ENCODE assay signal across 8 mouse cellular contexts in the genomic region with DNA sequence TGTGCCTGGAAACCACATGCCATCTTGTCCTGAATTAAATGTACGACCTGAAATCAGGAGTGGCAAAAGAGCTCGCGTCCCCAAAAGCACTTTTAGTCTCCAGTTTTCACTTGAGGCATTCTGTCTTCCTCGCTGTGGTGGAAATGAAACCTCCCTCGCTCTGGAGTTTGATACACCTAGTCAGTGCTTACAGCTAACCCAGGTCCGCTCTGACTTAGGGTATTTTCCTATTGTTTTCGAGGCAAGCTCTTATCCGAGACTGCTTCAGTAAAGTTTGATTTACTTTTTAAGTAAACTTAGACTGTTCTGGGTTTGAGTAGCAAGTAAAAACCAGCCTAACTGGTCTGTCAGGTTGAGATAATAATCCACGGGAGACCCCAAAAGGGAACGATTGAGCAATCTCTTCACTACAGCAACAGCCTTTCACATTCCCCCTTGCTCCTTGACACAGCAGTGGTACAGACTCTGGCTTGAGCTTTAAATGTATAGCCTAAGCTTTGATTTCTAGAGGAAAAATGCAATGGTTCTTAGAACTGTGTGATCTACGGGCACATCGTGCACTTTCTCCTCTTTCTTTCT. TPM values are rescaled to one million over a fixed set of nuclear protein-coding genes. Genes with fewer than 3 reads are reported as not detected.
DNase-seq lines count a peak whose midpoint lies in the region; ATAC-seq and TF ChIP-seq lines count a peak whose summit lies in the region.

No protein-coding gene starts in this region.

- H3K36me3 ChIP-seq in CH12.LX (replicated peaks in 1 of 2; ENCODE audit: control insufficient read depth in 1 of 2, insufficient read depth in 1 of 2, low read length in 1 of 2) = peaks cover 4 to 10% of the 10 kb centered on the region in 2 experiments
- H3K36me3 ChIP-seq in limb, embryonic 10.5 days = 0 out of 2 replicates have a peak, but pooled peaks cover 5% of the 10 kb centered on the region
- H3K36me3 ChIP-seq in midbrain, embryonic 12.5 days = no peaks in the 10 kb centered on the region

- no peak for DNase-seq in gastrocnemius, adult 2 months
- DNase-seq in gastrocnemius, postnatal 10 days = no peak
- peak; percentile 44 for DNase-seq in CH12.LX (ENCODE audit: extremely low read depth)
- DNase-seq in limb, embryonic 10.5 days (ENCODE audit: low spot score) = no peak
- DNase-seq in adrenal gland, adult (ENCODE audit: inconsistent age in 2 of 2, low spot score in 1 of 2) = no peak
- DNase-seq in layer of hippocampus, postnatal 36 days = no peak

- peaks cover 9% of the 10 kb centered on the region for H3K27me3 ChIP-seq in CH12.LX (replicated peaks)
- no peaks in the 10 kb centered on the region for H3K27me3 ChIP-seq in limb, embryonic 10.5 days (ENCODE audit: low read depth, poor library complexity, severe bottlenecking)
- H3K27me3 ChIP-seq in midbrain, embryonic 12.5 days = no peaks in the 10 kb centered on the region

- peak overlapping the region; percentile 74 for H3K4me2 ChIP-seq in CH12.LX (ENCODE audit: insufficient read depth, low read depth, poor library complexity, severe bottlenecking)
- H3K4me2 ChIP-seq in midbrain, embryonic 12.5 days (replicated peaks) = peak overlapping the region; percentile 78

- H3K4me1 ChIP-seq in CH12.LX (ENCODE audit: control insufficient read depth in 1 of 2, insufficient read depth in 2 of 2) = peaks cover 2 to 9% of the 10 kb centered on the region in 2 experiments
- H3K4me1 ChIP-seq in limb, embryonic 10.5 days = peaks cover 12% of the 10 kb centered on the region
- H3K4me1 ChIP-seq in midbrain, embryonic 12.5 days = peaks cover 12% of the 10 kb centered on the region

- H3K79me2 ChIP-seq in CH12.LX (replicated peaks; ENCODE audit: control insufficient read depth, extremely low read depth, insufficient read depth, poor library complexity, severe bottlenecking) = peaks cover 10% of the 10 kb centered on the region

- intact Hi-C loops in gastrocnemius, adult 2 months (cut with DNase I) = loop anchor here (2.0 to 10.0 kb wide), 2 partner anchors 111 to 183 kb away; no protein-coding TSS in a partner anchor

- TF ChIP-seq RAD21 in CH12.LX (IDR thresholded peaks at IDR 0.05; ENCODE audit: low read depth, low read length) = no peak

- peak overlapping the region; percentile 73 for H3K9ac ChIP-seq in CH12.LX (ENCODE audit: insufficient read depth, low read depth)
- H3K9ac ChIP-seq in midbrain, embryonic 12.5 days (replicated peaks) = peak overlapping the region; percentile 83

- TF ChIP-seq EP300 in CH12.LX (IDR thresholded peaks at IDR 0.05; ENCODE audit: low read length) = no peak

- peak overlapping the region; percentile 99 for H3K27ac ChIP-seq in gastrocnemius, adult 2 months
- peak overlapping the region; percentile 34; the same call in 1 of the 2 replicates for H3K27ac ChIP-seq in CH12.LX (ENCODE audit: insufficient read depth, low read depth)
- peak overlapping the region; percentile 98 for H3K27ac ChIP-seq in limb, embryonic 10.5 days
- peak overlapping the region; percentile 98 for H3K27ac ChIP-seq in midbrain, embryonic 12.5 days (replicated peaks)

- 15% methylated on average over 12 of the region's 12 CpGs for WGBS in limb, embryonic 10.5 days
- 18% methylated on average over 12 of the region's 12 CpGs for WGBS in midbrain, embryonic 12.5 days

- H3K4me3 ChIP-seq in gastrocnemius, adult 2 months = peak overlapping the region; percentile 97
- H3K4me3 ChIP-seq in CH12.LX (replicated peaks in 1 of 3; ENCODE audit: low read depth in 2 of 3, low read length in 2 of 3, poor library complexity in 1 of 3) = peak overlapping the region; percentile 78 to 89 (median 79)
- H3K4me3 ChIP-seq in limb, embryonic 10.5 days = peak overlapping the region; percentile 84
- H3K4me3 ChIP-seq in midbrain, embryonic 12.5 days = peak overlapping the region; percentile 78

- in situ Hi-C loops in CH12.LX (cut with MboI; ENCODE audit: low pct_ligation_motif_present, low pct_unique_long_range_greater_than_20kb, low sequenced_read_pairs) = loop anchor here (10.0 kb wide), 1 partner anchor 191 kb away; no protein-coding TSS in a partner anchor

- ATAC-seq in erythroblast, adult 5-6 weeks (replicated peaks; ENCODE audit: low FRiP score, poor library complexity, severe bottlenecking) = peak; percentile 63
- no peak for ATAC-seq in midbrain, embryonic 12.5 days (ENCODE audit: low FRiP score, low read depth)

- no peak for TF ChIP-seq POLR2A in CH12.LX (IDR thresholded peaks at IDR 0.05; ENCODE audit: low read depth, low read length)

- no peaks in the 10 kb centered on the region for H3K9me3 ChIP-seq in CH12.LX (replicated peaks; ENCODE audit: low read length)
- no peaks in the 10 kb centered on the region for H3K9me3 ChIP-seq in limb, embryonic 10.5 days (replicated peaks)
- H3K9me3 ChIP-seq in midbrain, embryonic 12.5 days = no peaks in the 10 kb centered on the region

- dilution Hi-C loops in CH12.LX (cut with MboI; ENCODE audit: extremely low pct_ligation_motif_present, extremely low pct_unique_long_range_greater_than_20kb, low sequenced_read_pairs) = no loop called here

- TF ChIP-seq CTCF in gastrocnemius, adult 2 months (IDR thresholded peaks at IDR 0.05) = no peak
- no peak for TF ChIP-seq CTCF in CH12.LX (conservative IDR thresholded peaks at IDR 0.05 in 1 of 2, IDR thresholded peaks at IDR 0.05 in 1 of 2; ENCODE audit: low read depth in 2 of 2, low read length in 2 of 2)

TF ChIP-seq in CH12.LX, 34 proteins besides CTCF, POLR2A, EP300 and RAD21 (continues in another document):
- TF ChIP-seq GABPA (IDR thresholded peaks at IDR 0.05; ENCODE audit: insufficient replicate concordance, low read depth, low read length) = no peak
- 0 out of 2 replicates have a peak, but pooled peaks have one; percentile 35 for TF ChIP-seq CHD1 (IDR thresholded peaks at IDR 0.05; ENCODE audit: low read depth, low read length)
- TF ChIP-seq IRF4 (IDR thresholded peaks at IDR 0.05; ENCODE audit: low read depth, low read length) = no peak
- no peak for TF ChIP-seq JUN (IDR thresholded peaks at IDR 0.05; ENCODE audit: insufficient read depth, low read depth, low read length)
- no peak for TF ChIP-seq NRF1 (IDR thresholded peaks at IDR 0.05; ENCODE audit: low read depth, low read length)
- no peak for TF ChIP-seq USF1 (IDR thresholded peaks at IDR 0.05; ENCODE audit: low read depth, low read length)
- TF ChIP-seq JUND (conservative IDR thresholded peaks at IDR 0.05; ENCODE audit: low read depth, low read length) = no peak
- no peak for TF ChIP-seq SMC3 (IDR thresholded peaks at IDR 0.05; ENCODE audit: low read depth, low read length)
- 0 out of 2 replicates have a peak, but pooled peaks have one; percentile 3 for TF ChIP-seq SIN3A (IDR thresholded peaks at IDR 0.05; ENCODE audit: low read length)
- no peak for TF ChIP-seq TCF12 (IDR thresholded peaks at IDR 0.05; ENCODE audit: low read depth, low read length)
- no peak for TF ChIP-seq HCFC1 (IDR thresholded peaks at IDR 0.05; ENCODE audit: low read depth, low read length)

RNA-seq across cellular contexts. Expression of a gene that starts 0.9 kb away (rescaled TPM):
- 10 to 100 TPM; 31.6 to 31.8 TPM for total RNA-seq in gastrocnemius, adult 2 months (2021)
- 10 to 100 TPM; 29.0 to 31.1 TPM for total RNA-seq in gastrocnemius, postnatal 10 days (2021)
- total RNA-seq in CH12.LX (2012; rRNA removed) (17.8 and 21.2 TPM in 2 replicates), CH12.LX (2014; rRNA removed) (24.7 and 25.9 TPM in 2 replicates)
- 43.1 and 46.5 TPM in 2 replicates for polyA plus RNA-seq in CH12.LX (2012; ENCODE audit: insufficient read length, low read depth)
- total RNA-seq in erythroblast, adult 5-6 weeks (2015; ENCODE audit: low replicate concordance) = 10.0 and 12.3 TPM in 2 replicates
- total RNA-seq in erythroblast, adult 5-6 weeks (2017; ENCODE audit: low replicate concordance) = 8.5 and 11.8 TPM in 2 replicates
- 37.5 and 38.6 TPM in 2 replicates for polyA plus RNA-seq in limb, embryonic 10.5 days (2016; fragmentation: Nextera tagmentation; extraction: Ambion mirVana)
- polyA plus RNA-seq in midbrain, embryonic 12.5 days (2016; fragmentation: Nextera tagmentation; extraction: Ambion mirVana) = 39.3 and 41.0 TPM in 2 replicates
- total RNA-seq in layer of hippocampus, postnatal 36 days (2021) = 10 to 100 TPM; 26.5 to 30.9 TPM

RNA-seq across cellular contexts. Expression of a gene that starts 7.9 kb away (rescaled TPM):
- not detected for total RNA-seq in gastrocnemius, adult 2 months (2021)
- 10 to 100 TPM in 1 of 2 experiments, 1 to 10 TPM in 1; 8.7 to 10.1 TPM for total RNA-seq in gastrocnemius, postnatal 10 days (2021)
- total RNA-seq in CH12.LX (2012; rRNA removed) (19.5 and 24.7 TPM in 2 replicates), CH12.LX (2014; rRNA removed) (48.8 and 53.2 TPM in 2 replicates)
- polyA plus RNA-seq in CH12.LX (2012; ENCODE audit: insufficient read length, low read depth) = 31.3 and 36.4 TPM in 2 replicates
- 28.0 and 39.6 TPM in 2 replicates for total RNA-seq in erythroblast, adult 5-6 weeks (2015; ENCODE audit: low replicate concordance)
- total RNA-seq in erythroblast, adult 5-6 weeks (2017; ENCODE audit: low replicate concordance) = 34.1 and 40.0 TPM in 2 replicates
- 41.1 and 43.9 TPM in 2 replicates for polyA plus RNA-seq in limb, embryonic 10.5 days (2016; fragmentation: Nextera tagmentation; extraction: Ambion mirVana)
- polyA plus RNA-seq in midbrain, embryonic 12.5 days (2016; fragmentation: Nextera tagmentation; extraction: Ambion mirVana) = 50.7 and 55.4 TPM in 2 replicates
- 1 to 10 TPM in 1 of 2 experiments, under 1 TPM in 1; 0.71 to 1.7 TPM for total RNA-seq in layer of hippocampus, postnatal 36 days (2021)

RNA-seq across cellular contexts. Expression of a gene that starts 27.3 kb away (rescaled TPM):
- 1 to 10 TPM; 2.8 to 3.4 TPM for total RNA-seq in gastrocnemius, adult 2 months (2021)
- total RNA-seq in gastrocnemius, postnatal 10 days (2021) = 1 to 10 TPM; 2.6 to 2.7 TPM
- total RNA-seq in CH12.LX (2012; rRNA removed) (4.0 and 4.7 TPM in 2 replicates), CH12.LX (2014; rRNA removed) (4.1 and 4.4 TPM in 2 replicates)
- 3.3 and 3.4 TPM in 2 replicates for polyA plus RNA-seq in CH12.LX (2012; ENCODE audit: insufficient read length, low read depth)
- 4.4 and 7.1 TPM in 2 replicates for total RNA-seq in erythroblast, adult 5-6 weeks (2015; ENCODE audit: low replicate concordance)
- total RNA-seq in erythroblast, adult 5-6 weeks (2017; ENCODE audit: low replicate concordance) = 5.9 and 7.7 TPM in 2 replicates
- polyA plus RNA-seq in limb, embryonic 10.5 days (2016; fragmentation: Nextera tagmentation; extraction: Ambion mirVana) = 7.1 TPM in 2 replicates
- 7.4 and 10.2 TPM in 2 replicates for polyA plus RNA-seq in midbrain, embryonic 12.5 days (2016; fragmentation: Nextera tagmentation; extraction: Ambion mirVana)
- 1 to 10 TPM; 2.3 to 3.2 TPM for total RNA-seq in layer of hippocampus, postnatal 36 days (2021)

RNA-seq across cellular contexts. Expression of a gene that starts 33.6 kb away (rescaled TPM):
- 1 to 10 TPM; 1.6 to 1.9 TPM for total RNA-seq in gastrocnemius, adult 2 months (2021)
- 1 to 10 TPM; 5.0 to 5.9 TPM for total RNA-seq in gastrocnemius, postnatal 10 days (2021)
- total RNA-seq in CH12.LX (2012; rRNA removed) (0.30 and 0.34 TPM in 2 replicates), CH12.LX (2014; rRNA removed) (0.12 and 0.26 TPM in 2 replicates)
- polyA plus RNA-seq in CH12.LX (2012; ENCODE audit: insufficient read length, low read depth) = 0.75 and 0.83 TPM in 2 replicates
- total RNA-seq in erythroblast, adult 5-6 weeks (2015; ENCODE audit: low replicate concordance) = 0.21 and 0.58 TPM in 2 replicates
- 0.28 TPM in 1 of 2 replicates, not detected in the other for total RNA-seq in erythroblast, adult 5-6 weeks (2017; ENCODE audit: low replicate concordance)
- 11.1 and 11.4 TPM in 2 replicates for polyA plus RNA-seq in limb, embryonic 10.5 days (2016; fragmentation: Nextera tagmentation; extraction: Ambion mirVana)
- polyA plus RNA-seq in midbrain, embryonic 12.5 days (2016; fragmentation: Nextera tagmentation; extraction: Ambion mirVana) = 8.2 and 9.2 TPM in 2 replicates
- 1 to 10 TPM; 3.3 to 3.4 TPM for total RNA-seq in layer of hippocampus, postnatal 36 days (2021)

Comparison
In these comparisons a context has a peak if more than half of its experiments do, and no peak if none do; other contexts are left out.
1. H3K27ac ChIP-seq: peak in every context shown above with its lines; median percentile 99 in gastrocnemius, adult 2 months; 98 in limb, embryonic 10.5 days; 98 in midbrain, embryonic 12.5 days; 34 in CH12.LX.